Mouse (Mus musculus) cerebellum, adult 8-10 months (tissue): ENCODE data around the gene Fus.
"Not testable (repeated sequence)": the region's sequence is repeated elsewhere in the genome, so short reads cannot be mapped to it uniquely, and the experiment has no call there.

Source experiments
- DNase-seq: peaks from one replicate; pipeline ENCODE4 v3.0.0; 2022

Gene Fus

DNA sequence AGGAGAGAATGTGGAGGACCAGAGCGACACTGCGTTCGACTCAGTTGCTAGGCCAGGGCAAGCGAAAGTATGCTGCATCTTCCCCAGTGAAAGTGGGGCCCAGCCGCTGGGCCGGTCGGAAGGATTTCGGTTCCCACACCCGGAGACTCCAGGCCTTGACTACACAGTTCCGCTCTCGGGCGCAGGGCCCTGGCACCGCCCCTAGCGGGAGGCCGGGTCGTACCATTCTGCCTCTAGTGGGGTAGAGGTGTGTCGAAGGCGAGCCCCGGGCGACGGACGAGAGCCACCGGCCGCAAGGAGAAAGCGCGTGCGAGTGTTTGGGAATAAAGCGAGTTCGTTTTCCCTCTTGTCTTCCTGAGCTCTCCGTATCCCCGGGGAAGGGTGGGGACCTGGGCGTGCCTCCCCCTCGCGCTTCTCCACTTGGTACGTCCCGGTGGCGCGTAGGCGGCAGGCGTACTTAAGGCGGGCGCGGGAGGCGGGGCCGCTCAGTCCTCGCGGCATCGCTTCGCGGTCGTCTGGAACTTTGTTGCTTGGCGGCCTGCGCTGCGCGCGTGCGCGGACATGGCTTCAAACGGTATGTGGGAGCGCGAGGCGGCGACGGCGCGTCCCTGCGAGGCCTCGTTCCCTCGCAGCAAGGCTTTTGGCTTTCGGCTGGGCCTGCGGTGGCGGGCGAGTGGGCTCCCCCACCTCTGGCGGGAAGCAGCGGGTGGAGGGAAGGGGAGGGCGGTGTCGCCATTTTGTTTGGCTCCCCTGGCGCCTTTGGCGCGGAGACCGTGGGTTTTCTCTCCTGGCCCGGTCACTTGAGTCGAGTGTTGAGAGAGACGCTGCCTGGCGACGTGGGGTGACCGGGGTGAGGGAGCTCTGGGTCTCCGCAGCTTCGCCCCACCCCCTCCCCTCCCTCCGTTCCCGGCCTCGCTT is at the start of gene Fus:
Gene Fus, plus strand, starts transcription at position 454 of the 918 bp plus-strand sequence.
- peak; percentile 99 for DNase-seq

DNA sequence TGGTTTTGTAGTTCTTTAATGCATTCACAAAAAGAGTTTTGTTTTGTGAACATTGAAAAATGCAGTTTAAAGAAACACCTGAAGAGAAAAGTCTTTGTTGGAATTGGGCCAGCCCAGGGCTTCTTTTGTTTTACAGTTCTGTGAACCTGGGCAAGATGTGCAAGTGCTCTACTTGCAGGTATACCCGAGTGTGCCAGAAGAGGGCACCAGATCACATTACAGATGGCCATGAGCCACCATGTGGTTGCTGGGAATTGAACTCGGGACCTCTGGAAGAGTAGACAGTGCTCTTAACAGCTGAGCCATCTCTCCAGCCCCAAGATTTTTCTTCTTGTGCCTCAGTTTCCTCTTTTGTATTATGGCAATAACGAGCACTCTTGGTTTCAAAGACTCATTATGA is 49.1 kb upstream of the Fus start:
- DNase-seq = no peak

DNA sequence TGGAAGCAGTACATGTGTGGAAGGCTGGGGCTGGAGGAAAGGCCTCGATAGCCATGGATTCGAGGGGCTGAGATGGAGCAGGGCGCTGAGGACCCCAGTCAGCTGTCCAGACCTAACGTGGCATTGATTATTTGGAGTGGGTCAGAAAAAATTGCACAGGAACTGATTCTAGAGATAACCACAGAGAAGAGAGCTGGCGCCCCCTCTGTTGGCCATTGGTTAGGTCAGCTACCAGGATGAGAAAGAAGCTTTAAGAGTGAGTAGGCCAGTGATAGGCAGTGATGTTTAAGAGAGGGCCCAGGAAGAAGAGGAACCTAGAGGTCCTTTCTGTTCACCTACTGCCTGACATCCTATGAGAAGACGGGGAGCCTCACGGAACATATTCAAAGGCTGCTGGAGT is 48.0 kb upstream of the Fus start:
- no peak for DNase-seq

DNA sequence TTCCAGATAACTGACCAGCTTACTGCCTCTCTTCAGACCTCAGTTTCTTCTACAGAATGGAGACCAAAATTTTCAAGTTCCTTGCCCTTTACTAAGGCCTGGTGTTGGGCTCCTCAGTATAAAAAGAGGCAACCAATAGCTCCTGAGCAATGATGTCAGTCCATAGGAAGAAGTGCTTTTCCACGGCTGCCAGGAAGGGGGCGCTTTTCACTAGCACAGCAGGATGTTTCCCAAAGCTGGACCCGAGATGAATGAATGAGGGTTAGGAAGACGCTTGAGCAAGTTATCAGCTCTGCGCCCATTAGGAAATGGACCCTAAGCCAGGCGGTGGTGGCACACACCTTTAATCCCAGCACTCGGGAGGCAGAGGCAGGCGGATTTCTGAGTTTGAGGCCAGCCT is 45.7 kb upstream of the Fus start:
- no peak for DNase-seq

DNA sequence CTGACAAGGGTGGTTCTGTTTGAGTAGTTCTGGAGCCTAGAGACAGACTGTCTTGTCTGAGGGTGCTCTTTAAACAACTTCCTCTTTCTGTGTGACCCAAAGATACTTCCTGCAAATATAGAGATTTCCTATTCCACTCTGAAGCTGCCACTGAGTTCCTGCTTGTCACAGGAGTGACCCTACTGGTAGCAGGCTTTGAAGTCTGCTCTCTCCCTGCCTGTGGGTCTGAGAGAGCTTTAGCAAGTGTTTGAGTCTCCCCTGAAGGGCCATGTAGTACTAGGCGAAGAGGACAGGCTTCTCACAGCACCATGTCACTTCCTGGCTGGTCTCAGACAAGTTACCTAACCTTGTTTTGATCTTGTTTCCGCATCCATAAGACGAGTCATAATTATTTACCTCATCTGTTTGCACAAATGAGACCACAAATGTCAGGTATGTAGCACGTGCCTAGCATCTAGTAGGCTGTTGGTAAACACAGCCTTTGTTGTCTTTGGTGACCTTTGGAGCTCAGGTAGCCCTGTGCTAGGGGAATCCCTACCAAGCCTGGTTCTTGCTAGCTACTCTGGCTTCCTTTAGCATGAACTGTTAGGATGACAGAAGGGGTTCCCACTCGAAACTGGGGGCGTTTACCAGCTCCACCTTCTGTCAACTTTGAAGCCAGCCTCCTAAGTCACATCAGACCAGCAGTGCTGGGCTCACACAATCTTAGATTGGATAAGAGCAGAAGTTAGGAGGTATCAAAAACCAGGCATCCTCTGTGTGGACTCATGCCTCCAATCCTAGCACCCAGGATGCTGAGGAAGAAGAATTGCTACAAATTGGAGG is 44.6 kb upstream of the Fus start:
- no peak for DNase-seq

DNA sequence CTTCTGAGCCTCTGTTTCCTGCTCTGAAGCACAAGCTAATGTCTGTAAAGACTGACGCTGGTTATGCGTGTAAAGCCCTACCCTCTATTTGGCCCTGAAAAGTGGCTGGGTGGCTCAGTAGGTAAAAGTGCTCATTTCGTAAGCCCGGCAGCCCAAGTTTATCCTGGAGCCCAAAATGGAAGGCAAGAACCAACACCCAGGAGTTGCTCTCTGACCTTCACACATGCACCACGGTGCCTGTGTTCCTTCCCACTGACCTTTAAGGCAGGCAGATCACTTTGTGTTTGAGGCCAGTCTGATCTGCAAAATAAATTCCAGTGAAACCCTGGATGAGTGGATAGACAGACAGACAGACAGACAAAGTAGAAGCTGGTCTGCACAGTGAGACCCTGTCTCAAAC is 43.5 kb upstream of the Fus start:
- no peak for DNase-seq

DNA sequence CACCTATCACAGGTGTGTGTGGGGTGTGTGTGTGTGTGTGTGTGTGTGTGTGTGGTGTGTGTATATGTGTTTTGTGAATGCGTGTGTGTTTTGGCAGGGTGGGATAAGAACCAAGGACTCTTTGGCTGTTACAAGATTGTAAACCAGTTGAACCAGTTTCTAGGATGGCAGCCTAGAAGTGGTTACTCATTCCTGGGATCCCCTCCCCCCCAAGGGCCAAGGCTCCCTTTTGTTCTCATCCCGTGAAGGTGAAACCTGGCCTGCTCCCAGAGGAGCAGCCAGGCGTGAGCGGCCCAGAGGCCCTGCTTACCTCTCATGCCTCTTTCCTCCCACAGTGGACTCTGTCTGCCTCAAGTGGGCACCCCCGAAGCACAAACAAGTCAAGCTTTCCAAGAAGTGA is 42.0 kb upstream of the Fus start:
- no peak for DNase-seq

DNA sequence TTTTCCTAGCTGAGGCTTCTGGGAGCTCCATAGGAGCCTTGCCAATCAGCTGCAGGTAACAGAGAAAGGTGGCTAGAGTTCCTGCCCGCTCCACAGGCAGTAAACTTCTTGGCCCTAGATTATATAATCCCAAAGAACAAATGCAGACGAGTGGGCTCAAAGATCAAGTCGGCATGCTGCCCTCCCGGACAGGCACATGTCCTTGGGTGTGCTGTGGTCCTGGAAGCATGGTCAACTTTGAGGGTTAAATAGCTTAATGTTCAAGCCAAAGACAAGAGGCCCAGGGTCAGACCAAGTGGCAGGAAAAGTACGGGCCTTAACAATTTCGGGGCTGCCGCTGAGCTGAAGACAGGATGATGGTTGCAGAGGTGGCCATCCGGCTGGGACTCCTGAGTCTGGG is 41.2 kb upstream of the Fus start:
- DNase-seq = no peak

DNA sequence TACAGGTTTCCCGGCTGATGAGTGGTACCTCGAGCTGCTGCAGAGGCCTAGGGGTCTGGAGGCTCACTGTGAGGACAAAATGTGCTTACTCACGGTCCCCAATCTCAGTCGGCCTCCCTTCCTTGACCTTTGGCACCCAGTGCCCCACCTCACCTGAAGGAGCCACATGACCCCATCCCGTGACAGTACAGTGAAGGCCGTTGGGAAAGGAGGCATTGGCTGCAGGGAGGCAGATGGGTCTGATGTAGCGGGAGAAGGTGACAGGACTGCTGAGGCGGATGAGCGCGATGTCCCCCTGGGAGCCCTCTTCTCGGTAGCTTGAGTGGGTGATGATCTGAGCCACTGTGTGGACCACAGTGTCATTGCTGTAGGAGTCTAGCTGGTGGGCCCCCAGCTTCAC is 40.4 kb upstream of the Fus start:
- no peak for DNase-seq

DNA sequence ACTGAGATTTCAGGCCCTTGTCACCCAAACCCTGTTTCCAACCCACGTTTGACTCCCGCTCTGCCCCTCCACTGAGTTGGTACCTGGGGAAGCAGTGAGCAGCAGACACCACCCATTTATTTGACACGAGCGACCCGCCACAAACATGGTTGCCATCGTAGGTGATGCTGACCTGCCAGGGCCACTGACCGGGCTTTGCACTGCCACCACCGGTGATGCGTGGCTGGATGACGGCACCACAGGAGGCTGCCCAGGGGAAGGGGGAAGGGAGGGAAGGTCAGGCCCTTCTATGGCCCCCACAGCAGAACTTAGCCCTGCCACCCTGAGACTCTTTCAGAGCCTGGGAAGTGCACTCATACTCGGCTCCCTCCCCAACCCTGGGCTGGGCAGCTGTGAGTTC is 39.5 kb upstream of the Fus start:
- DNase-seq = no peak

DNA sequence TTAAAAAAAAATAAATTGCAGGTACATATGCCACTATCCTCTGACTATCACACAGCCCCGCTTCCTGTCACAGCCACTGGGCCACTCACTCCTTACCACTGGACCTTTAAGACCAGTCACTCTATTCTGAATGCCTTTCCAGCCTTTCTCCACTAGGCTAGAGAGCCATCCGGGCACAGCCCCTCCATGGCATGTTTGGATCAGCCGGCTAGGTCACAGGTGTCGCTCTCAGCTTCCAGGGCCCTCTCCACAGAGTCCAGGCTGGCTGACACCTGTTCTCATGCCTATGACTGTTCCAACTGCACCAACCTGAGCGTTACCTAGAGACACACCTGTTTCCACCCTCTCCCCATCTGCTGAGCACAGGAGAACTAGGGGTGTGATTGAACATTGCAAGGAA is 38.7 kb upstream of the Fus start:
- DNase-seq = no peak

DNA sequence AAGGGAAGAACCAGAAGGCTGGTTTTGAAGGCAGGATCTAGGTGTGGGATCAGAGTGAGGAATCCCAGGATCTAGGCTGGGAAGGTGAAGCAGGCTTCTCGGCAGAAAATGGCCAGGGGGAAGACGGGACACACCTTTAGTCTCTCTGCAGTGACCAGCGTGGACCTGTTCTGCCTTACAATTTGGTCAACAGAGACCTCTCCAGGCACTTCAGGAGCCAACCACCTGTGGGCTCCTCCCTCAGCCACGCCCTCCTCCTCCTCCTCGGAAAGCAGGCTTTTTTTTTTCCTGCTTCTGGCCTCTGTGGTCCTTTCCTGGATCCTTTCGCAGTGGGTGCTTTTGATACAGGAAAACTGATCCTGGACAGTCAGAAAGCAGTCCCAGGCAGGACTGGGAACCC is 37.3 kb upstream of the Fus start, which contains the start of gene Prss8:
Gene Prss8, minus strand, starts transcription at position 182 of the 400 bp plus-strand sequence.
- no peak for DNase-seq

DNA sequence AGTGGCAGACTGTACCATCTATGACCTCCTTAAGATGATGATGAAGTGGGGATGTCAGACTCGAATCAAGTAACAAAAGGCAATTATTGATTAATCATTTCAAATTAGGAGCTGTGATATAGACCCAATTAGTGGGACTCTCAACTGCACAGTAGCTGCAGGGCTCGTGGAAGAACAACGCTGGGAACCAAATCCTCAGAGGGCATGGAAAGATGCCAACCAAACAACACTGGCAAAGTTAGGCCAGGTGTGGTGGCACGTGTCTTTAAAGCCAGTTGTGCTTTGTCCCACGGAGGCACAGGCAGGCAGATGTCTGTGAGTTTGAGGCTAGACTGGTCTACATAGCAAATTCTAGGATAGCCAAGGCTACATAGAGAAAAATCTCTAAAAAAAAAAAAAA is 36.6 kb upstream of the Fus start:
- no peak for DNase-seq

DNA sequence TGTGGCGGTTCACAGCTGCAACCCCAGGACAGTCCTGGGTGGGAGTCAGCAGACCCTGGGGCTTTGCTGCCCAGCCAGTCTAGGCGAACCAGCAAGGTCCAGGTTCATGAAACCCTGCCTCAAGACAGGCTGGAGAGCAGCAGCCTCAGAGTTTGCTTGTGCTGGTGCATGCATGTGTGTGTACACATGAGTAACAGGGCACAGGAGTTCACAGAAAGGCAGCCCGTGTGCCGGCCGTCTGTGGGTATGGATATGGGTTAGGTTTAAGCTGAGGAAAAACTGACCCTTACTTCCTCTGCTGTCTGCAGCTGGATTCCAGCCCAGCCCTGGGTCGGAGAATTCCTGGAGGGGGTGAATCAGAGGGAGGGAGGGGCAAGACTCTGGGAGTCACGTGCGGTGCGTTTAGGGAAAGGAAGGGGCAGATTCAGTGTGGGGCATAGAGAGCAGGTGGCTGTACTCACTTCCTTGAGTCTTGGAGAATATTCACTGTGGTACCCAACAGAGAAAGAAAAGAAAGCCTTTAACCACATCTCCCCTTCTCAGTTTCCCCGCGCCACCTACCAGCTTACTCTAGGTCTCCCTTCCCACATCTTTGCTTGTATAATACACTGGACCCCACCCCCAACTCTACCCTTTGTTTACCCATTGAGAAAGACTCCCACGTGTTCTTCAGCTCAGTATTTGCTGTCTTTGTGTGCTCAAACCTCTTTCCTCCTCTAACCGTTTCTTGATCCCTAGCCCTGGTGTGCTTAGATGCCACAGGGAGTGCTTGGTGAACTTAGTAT is 35.7 kb upstream of the Fus start:
- no peak for DNase-seq

DNA sequence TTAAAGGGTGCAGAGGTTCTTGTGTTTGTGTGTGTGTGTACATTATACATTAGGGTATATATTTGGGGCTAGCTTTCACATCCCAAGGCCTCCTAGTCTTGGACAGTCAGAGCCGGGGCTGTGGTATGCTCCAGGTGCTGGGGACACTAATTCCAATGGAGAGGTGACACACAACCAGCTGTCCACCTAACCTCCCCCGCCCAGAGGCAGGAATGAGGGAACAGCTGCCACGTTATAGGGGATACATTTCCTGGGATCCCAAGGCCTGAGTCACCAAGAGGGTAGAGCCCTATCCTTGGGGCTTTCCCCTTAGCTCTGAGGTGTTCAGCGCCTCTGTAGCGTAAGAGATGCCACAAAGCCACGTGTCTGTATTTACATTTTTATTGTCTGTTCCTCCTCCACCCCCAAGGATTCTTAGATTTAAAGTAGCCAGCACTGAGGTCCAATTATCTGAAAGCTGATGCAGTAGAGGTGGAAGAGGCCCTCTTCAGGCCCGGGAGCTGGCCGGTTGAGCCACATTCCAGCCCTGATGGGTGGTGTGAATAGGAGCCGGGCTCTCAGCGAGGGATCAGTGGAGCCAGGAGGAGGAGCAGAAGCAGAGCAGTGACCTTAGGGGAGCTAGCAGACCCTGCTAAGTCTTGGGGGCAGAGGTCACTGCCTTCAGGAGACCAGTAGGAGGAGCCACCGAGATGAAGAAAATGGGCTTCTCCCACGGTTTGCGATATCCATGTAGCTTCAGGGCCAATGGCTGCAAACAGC is 34.8 kb upstream of the Fus start:
- DNase-seq = no peak

DNA sequence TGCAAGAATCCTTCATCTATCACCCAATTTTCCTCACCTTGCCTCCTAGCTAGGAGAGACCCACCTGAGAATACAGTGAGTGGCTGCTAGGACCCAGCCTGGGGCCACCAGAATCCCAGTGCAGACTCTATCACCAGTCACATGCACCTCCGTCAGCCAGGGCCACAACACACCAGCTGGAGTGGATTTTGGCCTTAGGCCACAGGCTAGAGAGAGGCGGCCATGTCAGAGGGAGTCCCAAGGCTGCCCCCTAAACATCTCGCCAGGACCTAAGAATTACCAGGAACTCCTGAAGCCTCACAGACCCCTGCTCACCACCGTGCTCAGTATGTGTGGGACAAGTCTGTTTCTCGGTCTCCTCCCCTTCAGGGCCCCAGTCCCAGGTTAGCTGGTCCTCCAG is 33.2 kb upstream of the Fus start:
- DNase-seq = no peak

DNA sequence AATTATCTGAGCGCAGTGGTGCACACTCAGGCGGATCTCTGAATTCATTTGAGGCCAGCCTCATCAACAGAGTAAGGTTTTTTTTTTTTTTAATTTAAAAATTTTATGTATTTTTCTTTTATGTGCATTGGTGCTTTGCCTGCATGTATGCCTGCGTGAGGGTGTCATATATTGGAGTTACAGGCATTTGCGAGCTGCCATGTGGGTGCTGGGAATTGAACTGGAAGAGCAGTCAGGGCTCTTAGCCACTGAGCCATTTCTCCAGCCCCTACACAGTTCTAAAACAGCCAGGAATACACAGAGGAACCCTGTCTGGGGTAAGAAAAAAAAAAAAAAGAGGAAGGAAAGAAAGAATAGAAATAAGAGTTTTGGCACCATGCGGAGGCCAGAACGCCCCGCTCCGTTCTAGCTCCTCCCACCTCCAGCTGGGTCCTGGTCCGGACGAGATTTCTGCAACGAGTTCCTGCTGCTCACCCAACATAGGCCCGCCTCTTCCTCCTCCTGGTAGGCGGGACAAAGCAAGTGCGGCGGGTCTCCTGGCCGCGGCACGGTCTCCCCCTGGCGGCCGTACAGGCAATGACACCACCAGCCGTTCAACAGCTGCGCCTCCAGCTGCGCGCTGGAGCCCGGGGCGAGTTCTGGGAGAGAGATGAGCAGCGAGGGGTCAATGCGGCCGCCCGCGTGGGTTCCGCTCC is 32.1 kb upstream of the Fus start:
- peak; percentile 94 for DNase-seq

DNA sequence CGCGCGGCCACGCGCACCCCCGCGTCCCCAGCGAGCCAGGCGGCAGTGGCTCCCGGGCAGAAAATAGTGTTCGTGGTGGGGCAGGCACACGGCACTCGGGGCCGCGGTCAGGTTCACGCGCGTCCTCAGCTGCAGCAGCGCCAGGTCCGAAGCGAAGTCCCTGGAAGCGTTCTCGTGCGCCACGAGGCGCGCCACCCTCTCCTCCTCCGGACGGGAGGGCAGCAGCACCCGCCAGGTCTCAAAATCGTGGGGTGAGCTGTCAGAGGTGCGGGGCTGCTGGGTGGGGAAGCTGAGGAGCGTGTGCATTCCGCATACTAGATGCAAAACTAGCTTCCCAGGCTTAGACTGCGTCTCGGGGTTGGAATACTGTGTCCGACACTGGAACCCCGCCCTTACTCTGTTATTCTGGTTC is 31.5 kb upstream of the Fus start:
- DNase-seq = no peak

DNA sequence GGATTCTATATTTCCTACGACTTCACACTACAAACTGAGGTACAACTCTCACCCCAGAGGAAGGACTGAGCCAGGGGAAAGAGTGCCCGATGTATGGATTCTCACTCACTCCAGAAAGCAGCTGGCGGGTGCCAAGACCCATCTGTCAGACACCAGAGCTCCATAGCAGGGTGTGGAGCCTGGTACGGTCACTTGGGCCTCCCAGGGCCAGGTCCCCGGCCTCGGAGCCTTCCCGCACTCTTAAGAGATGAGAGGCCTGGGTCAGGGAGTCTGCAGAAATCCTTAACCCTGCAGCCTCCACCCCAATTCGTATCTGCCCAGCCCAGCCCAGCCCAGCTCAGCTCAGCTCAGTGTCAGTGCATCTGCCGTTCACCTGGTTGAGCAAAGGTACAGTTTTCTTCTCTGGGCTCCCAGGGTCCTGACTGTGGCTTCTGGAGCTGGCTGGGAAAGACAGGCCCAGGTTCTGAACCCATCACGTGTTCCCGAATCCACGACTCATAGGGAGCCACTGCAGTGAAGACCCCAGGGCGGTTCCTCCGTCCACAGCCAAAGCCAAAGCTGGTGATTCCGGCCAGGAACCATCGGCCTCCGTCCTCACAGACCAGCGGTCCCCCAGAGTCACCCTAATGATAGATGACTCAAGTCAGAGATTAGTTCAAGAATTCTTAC is 30.9 kb upstream of the Fus start:
- no peak for DNase-seq

DNA sequence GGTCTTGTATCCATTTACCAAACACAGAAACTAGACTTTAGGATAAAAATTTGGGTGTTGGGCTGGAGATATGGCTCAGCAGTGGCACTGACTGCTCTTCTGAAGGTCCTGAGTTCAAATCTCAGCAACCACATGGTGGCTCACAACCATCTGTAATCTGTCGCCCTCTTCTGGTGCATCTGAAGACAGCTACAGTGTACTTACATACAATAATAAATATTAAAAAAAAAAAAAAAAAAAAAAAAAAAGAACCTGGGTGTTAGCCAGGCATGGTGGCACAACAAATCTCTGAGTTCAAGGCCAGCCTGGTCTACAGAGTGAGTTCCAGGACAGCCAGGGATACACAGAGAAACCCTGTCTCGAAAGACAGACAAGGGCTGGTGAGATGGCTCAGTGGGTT is 25.2 kb upstream of the Fus start:
- not testable (repeated sequence) for DNase-seq

DNA sequence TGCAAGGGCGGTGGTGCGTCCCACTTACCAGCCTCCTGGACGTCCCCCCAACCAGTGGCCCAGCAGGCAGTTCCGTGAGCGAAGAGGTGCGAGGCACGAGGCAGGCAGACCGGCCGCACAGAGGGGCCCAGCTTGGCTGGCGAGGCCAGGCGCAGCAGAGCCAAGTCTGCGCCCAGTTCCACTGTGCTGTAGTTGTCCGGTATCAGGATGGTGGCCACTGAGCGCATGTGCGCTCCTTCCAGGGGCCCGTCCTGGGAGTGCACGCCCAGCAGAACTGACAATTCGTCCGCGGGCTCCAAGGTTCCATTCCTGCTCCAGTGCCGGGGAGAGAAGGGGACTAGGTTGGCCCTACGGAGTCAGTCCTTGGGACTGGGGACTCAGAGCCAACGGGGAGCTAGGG is 22.6 kb upstream of the Fus start:
- DNase-seq = no peak
